Mouse (Mus musculus): Measurements from ENCODE around the gene Map2k4. TPM values are rescaled to one million over a fixed set of nuclear protein-coding genes. Genes with fewer than 3 reads are reported as not detected.

Gene Map2k4
- total RNA-seq, 1 experiment: 35.9 TPM

DNA sequence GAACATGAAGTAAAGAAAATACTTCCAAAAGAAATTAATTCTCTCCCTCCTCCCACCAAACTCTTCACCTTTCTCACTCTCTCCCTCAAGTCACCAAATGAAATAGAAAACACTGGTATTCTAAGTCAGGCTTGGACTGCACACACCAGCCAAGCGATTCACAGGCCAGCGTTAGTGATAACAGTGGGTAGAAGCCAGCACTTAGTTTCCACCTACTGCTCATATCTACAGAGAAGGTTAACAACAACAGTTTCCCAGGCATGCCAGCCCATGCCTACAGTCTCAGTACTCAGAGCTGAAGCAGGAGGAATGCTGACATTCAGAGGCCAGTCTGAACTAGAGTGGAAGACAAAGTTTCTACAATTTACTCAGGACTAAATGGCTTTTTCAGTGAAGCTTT lies 34.5 kb downstream of the Map2k4 start:
- Histone ChIP-seq H3K27ac (ENCODE audit: insufficient read depth, low read depth, low read length, poor library complexity, severe bottlenecking) (no peak overlapping the region), H3K9ac (ENCODE audit: insufficient read depth, low read depth, low read length, poor library complexity, severe bottlenecking) (no peak overlapping the region), H3K9me3 (ENCODE audit: control insufficient read depth, insufficient read depth, low read depth, low read length) (no peaks in the 10 kb centered on the region), H3K4me1 (ENCODE audit: control insufficient read depth in 2 of 2, insufficient read depth in 2 of 2, low read length in 2 of 2, poor library complexity in 1 of 2) (no peaks in the 10 kb centered on the region), H3K4me3 (ENCODE audit: insufficient read depth in 1 of 2, low read depth in 1 of 2, low read length in 2 of 2, poor library complexity in 1 of 2, severe bottlenecking in 1 of 2) (no peak overlapping the region), H3K36me3 (ENCODE audit: control insufficient read depth, insufficient read depth, low read length, poor library complexity, severe bottlenecking) (no peaks in the 10 kb centered on the region)
- in situ Hi-C loops (cut with MboI; ENCODE audit: low sequenced_read_pairs in 2 of 2, unreplicated experiment in 2 of 2): no loop called here
- TF ChIP-seq ZC3H11A (IDR thresholded peaks at IDR 0.05; ENCODE audit: borderline replicate concordance, low read depth, low read length) (no peak), ZNF384 (IDR thresholded peaks at IDR 0.05; ENCODE audit: low read depth, low read length) (no peak), HCFC1 (IDR thresholded peaks at IDR 0.05; ENCODE audit: borderline replicate concordance, insufficient read depth, low read length) (no peak), CHD2 (IDR thresholded peaks at IDR 0.05; ENCODE audit: low read depth, low read length) (no peak), MAFK (IDR thresholded peaks at IDR 0.05; ENCODE audit: insufficient read depth, low read depth, low read length) (no peak)
- DNase-seq (ENCODE audit: low read depth, low spot score): no peak

DNA sequence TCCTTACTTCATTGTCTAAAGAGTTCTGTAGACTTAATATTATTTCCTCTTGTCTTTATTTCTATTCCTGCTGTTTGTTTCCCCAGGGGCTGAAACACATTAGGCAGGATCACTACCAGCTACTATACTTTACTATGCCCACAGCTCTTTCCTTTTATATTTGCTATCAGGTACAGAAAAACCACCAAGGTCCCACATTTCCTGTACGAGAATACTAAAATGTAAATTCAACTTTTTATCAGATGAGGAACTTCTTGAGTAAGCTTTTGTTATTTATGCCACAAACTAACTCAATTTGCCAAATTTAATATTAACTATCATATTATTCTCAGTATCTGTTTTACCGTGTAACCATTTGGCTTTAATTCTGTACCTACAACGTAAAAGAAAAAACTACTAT lies 37.6 kb downstream of the Map2k4 start:
- in situ Hi-C loops (cut with MboI; ENCODE audit: low sequenced_read_pairs in 2 of 2, unreplicated experiment in 2 of 2): no loop called here
- DNase-seq (ENCODE audit: low read depth, low spot score): no peak
- Histone ChIP-seq H3K9ac (ENCODE audit: insufficient read depth, low read depth, low read length, poor library complexity, severe bottlenecking) (no peak overlapping the region), H3K36me3 (ENCODE audit: control insufficient read depth, insufficient read depth, low read length, poor library complexity, severe bottlenecking) (no peaks in the 10 kb centered on the region), H3K4me1 (ENCODE audit: control insufficient read depth in 2 of 2, insufficient read depth in 2 of 2, low read length in 2 of 2, poor library complexity in 1 of 2) (no peaks in the 10 kb centered on the region), H3K4me3 (ENCODE audit: insufficient read depth in 1 of 2, low read depth in 1 of 2, low read length in 2 of 2, poor library complexity in 1 of 2, severe bottlenecking in 1 of 2) (no peak overlapping the region), H3K9me3 (ENCODE audit: control insufficient read depth, insufficient read depth, low read depth, low read length) (no peaks in the 10 kb centered on the region), H3K27ac (ENCODE audit: insufficient read depth, low read depth, low read length, poor library complexity, severe bottlenecking) (no peak overlapping the region)
- TF ChIP-seq CHD2 (IDR thresholded peaks at IDR 0.05; ENCODE audit: low read depth, low read length) (no peak), MAFK (IDR thresholded peaks at IDR 0.05; ENCODE audit: insufficient read depth, low read depth, low read length) (no peak), ZC3H11A (IDR thresholded peaks at IDR 0.05; ENCODE audit: borderline replicate concordance, low read depth, low read length) (no peak), HCFC1 (IDR thresholded peaks at IDR 0.05; ENCODE audit: borderline replicate concordance, insufficient read depth, low read length) (no peak), ZNF384 (IDR thresholded peaks at IDR 0.05; ENCODE audit: low read depth, low read length) (no peak)

DNA sequence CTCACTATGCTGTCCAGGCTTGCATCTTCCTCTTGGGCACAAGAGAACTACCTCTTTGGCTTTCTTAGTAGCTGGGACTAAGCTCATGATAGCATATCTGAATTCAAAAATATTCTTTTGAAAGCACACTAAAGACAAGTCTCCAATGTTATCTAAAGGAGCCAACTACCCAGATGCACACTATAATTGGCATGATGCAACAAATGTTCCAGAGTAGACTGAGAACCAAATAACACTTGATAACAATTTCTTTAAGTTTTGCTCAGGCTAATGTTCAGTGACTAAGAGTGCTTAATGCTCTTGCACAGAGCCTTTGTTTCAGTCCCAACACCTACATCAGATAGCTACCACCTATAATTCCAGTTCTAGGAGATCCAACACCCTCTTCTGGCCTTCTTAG lies 40.7 kb downstream of the Map2k4 start:
- H3K9me3 ChIP-seq (ENCODE audit: control insufficient read depth, insufficient read depth, low read depth, low read length): no peaks in the 10 kb centered on the region
- H3K36me3 ChIP-seq (ENCODE audit: control insufficient read depth, insufficient read depth, low read length, poor library complexity, severe bottlenecking): no peaks in the 10 kb centered on the region
- H3K27ac ChIP-seq (ENCODE audit: insufficient read depth, low read depth, low read length, poor library complexity, severe bottlenecking): no peak overlapping the region
- no peak for TF ChIP-seq CHD2 (IDR thresholded peaks at IDR 0.05; ENCODE audit: low read depth, low read length)
- no peak for TF ChIP-seq HCFC1 (IDR thresholded peaks at IDR 0.05; ENCODE audit: borderline replicate concordance, insufficient read depth, low read length)
- no peak for TF ChIP-seq ZC3H11A (IDR thresholded peaks at IDR 0.05; ENCODE audit: borderline replicate concordance, low read depth, low read length)
- no peak for DNase-seq (ENCODE audit: low read depth, low spot score)
- H3K4me3 ChIP-seq (ENCODE audit: insufficient read depth in 1 of 2, low read depth in 1 of 2, low read length in 2 of 2, poor library complexity in 1 of 2, severe bottlenecking in 1 of 2): no peak overlapping the region
- H3K4me1 ChIP-seq (ENCODE audit: control insufficient read depth in 2 of 2, insufficient read depth in 2 of 2, low read length in 2 of 2, poor library complexity in 1 of 2): no peaks in the 10 kb centered on the region
- in situ Hi-C loops (cut with MboI; ENCODE audit: low sequenced_read_pairs in 2 of 2, unreplicated experiment in 2 of 2): no loop called here
- H3K9ac ChIP-seq (ENCODE audit: insufficient read depth, low read depth, low read length, poor library complexity, severe bottlenecking): no peak overlapping the region

DNA sequence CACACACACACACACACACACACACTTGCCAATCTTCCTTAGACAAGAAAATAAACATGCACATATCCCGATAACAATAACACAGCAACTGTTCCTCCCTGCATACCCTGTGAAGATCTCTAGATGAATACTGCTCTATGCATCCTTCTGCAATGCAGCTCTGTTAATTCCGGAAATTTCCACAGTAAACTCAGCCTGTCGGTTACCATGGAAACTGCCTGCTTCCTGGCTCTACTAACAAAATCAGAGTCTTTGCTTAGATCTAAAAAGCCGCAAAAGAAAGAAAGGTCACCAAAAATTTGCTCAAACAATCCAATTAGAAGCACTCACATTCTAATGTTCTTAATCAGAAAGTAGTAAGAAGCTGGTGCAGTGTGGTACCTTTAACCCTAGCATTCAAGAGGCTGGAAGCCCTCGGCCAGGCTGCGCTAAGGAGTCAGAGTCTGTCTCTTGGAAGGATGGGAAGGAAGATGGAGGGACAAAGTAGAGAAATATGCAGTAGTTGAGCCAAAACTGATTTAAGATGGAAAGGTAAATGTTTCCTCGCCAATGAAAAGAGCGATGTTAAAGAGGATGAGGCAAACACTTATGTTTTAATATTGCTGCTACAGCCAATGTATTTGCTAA lies 42.3 kb downstream of the Map2k4 start:
- TF ChIP-seq CHD2 (IDR thresholded peaks at IDR 0.05; ENCODE audit: low read depth, low read length) (no peak), ZC3H11A (IDR thresholded peaks at IDR 0.05; ENCODE audit: borderline replicate concordance, low read depth, low read length) (no peak), MAFK (IDR thresholded peaks at IDR 0.05; ENCODE audit: insufficient read depth, low read depth, low read length) (no peak), HCFC1 (IDR thresholded peaks at IDR 0.05; ENCODE audit: borderline replicate concordance, insufficient read depth, low read length) (no peak), ZNF384 (IDR thresholded peaks at IDR 0.05; ENCODE audit: low read depth, low read length) (no peak)
- in situ Hi-C loops (cut with MboI; ENCODE audit: low sequenced_read_pairs in 2 of 2, unreplicated experiment in 2 of 2): no loop called here
- no peaks in the 10 kb centered on the region for H3K9me3 ChIP-seq (ENCODE audit: control insufficient read depth, insufficient read depth, low read depth, low read length)
- H3K36me3 ChIP-seq (ENCODE audit: control insufficient read depth, insufficient read depth, low read length, poor library complexity, severe bottlenecking): no peaks in the 10 kb centered on the region
- no peak overlapping the region for H3K27ac ChIP-seq (ENCODE audit: insufficient read depth, low read depth, low read length, poor library complexity, severe bottlenecking)
- no peaks in the 10 kb centered on the region for H3K4me1 ChIP-seq (ENCODE audit: control insufficient read depth in 2 of 2, insufficient read depth in 2 of 2, low read length in 2 of 2, poor library complexity in 1 of 2)
- no peak overlapping the region for H3K9ac ChIP-seq (ENCODE audit: insufficient read depth, low read depth, low read length, poor library complexity, severe bottlenecking)
- H3K4me3 ChIP-seq (ENCODE audit: insufficient read depth in 1 of 2, low read depth in 1 of 2, low read length in 2 of 2, poor library complexity in 1 of 2, severe bottlenecking in 1 of 2): no peak overlapping the region
- no peak for DNase-seq (ENCODE audit: low read depth, low spot score)

DNA sequence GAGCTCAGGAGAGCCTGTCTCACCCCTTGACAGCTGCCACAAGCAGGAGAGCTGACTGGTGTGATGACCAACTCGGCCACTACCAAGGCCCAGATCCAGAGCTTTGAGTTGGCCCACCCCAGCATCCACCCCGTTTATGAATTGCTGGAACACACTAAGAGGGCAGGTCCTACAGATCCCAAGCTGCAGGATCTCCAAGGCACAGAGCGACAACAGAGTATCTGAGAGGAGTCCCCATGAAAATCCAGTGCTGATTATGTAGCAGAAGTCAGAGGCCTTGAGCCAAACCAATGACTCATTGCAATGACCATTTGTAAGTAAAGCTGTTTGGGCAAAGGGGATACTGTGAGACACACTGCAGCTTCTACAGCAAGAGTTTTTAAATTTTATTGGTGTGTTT lies 44.2 kb downstream of the Map2k4 start:
- DNase-seq (ENCODE audit: low read depth, low spot score): no peak
- H3K36me3 ChIP-seq (ENCODE audit: control insufficient read depth, insufficient read depth, low read length, poor library complexity, severe bottlenecking): no peaks in the 10 kb centered on the region
- in situ Hi-C loops (cut with MboI; ENCODE audit: low sequenced_read_pairs in 2 of 2, unreplicated experiment in 2 of 2): no loop called here

More for the DNA sequence above, 44.2 kb downstream of the Map2k4 start:
- Histone ChIP-seq H3K9me3 (ENCODE audit: control insufficient read depth, insufficient read depth, low read depth, low read length) (no peaks in the 10 kb centered on the region), H3K4me3 (ENCODE audit: insufficient read depth in 1 of 2, low read depth in 1 of 2, low read length in 2 of 2, poor library complexity in 1 of 2, severe bottlenecking in 1 of 2) (no peak overlapping the region), H3K9ac (ENCODE audit: insufficient read depth, low read depth, low read length, poor library complexity, severe bottlenecking) (no peak overlapping the region), H3K27ac (ENCODE audit: insufficient read depth, low read depth, low read length, poor library complexity, severe bottlenecking) (no peak overlapping the region), H3K4me1 (ENCODE audit: control insufficient read depth in 2 of 2, insufficient read depth in 2 of 2, low read length in 2 of 2, poor library complexity in 1 of 2) (no peaks in the 10 kb centered on the region)
- no peak for TF ChIP-seq ZC3H11A (IDR thresholded peaks at IDR 0.05; ENCODE audit: borderline replicate concordance, low read depth, low read length)
- TF ChIP-seq MAFK (IDR thresholded peaks at IDR 0.05; ENCODE audit: insufficient read depth, low read depth, low read length): no peak
- no peak for TF ChIP-seq ZNF384 (IDR thresholded peaks at IDR 0.05; ENCODE audit: low read depth, low read length)
- TF ChIP-seq CHD2 (IDR thresholded peaks at IDR 0.05; ENCODE audit: low read depth, low read length): no peak
- no peak for TF ChIP-seq HCFC1 (IDR thresholded peaks at IDR 0.05; ENCODE audit: borderline replicate concordance, insufficient read depth, low read length)
